Mouse (Mus musculus) A20 (cell line): ENCODE results near the gene Cchcr1.

Experiments used
- DNase-seq: peaks from one replicate; pipeline ENCODE4 v3.0.0-alpha.2; 2011; ENCODE audit warnings: low read depth, low spot score

The Cchcr1 gene

DNA sequence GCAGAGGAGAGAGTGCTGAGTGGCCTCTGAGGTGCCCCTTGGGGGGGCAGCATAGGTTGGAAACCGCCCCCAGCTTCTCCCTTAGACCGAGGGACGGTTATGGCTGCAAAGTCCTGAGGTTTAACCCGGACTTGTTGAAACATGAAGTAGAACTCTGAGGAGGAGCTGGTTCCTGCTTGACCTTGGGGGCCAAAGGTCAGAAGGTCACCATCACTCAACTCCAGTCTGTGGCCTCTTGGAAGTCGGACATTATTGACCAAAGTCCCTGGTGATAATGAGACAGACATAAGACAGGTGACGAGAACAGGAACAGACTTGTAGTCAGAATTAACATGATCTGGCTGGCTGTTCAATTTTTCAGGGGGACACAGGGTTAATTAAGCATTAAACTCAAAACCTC lies 2.1 kb upstream of the Cchcr1 start:
- DNase-seq = no peak

- no peak for DNase-seq
Observed at GRCm38 (mm10) chr17:35515911-35516640, 824 bp upstream of the Cchcr1 start.

DNA sequence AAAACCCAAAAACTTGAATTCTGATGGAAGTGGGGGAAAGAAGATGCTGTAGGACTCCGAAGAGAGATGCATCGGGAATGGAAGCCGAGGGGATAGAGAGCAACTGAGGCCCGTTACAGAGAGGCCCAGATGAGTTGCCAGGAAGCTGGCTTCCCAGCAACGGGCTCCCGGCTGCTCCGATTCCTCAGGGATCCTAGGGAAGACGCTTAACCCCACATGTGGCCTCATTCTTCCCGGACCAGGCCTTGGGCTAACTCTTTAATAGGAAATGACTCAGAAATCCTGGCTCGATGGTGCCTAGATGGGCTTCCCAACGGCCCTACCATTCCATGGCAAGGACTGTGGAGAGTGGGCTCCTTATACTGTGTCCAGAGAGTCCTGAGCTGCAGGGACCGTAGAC lies 626 bp downstream of the Cchcr1 start:
- no peak for DNase-seq

- DNase-seq = no peak
Observed at GRCm38 (mm10) chr17:35524354-35524753, 7.5 kb downstream of the Cchcr1 start.

DNA sequence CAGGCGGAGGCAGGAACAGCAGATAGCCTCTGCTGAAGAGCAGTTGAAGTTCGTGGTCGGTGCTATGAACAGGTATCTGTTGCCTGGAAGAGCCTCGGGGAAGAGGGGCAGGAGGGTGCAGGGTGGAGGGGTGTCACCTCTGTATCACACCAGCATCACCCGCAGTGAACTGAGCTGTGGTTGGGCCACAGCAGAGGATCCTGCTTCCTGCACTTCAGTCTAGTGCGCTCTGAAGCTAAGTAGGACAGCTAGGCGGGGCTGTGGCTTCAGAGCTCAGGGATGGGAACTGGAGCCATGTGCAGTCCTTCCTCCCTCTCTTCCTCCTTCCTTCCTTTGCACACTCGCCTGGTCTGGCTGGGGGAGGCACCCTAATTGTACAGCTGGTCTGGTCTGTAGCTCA lies 9.7 kb downstream of the Cchcr1 start:
- DNase-seq = no peak

DNA sequence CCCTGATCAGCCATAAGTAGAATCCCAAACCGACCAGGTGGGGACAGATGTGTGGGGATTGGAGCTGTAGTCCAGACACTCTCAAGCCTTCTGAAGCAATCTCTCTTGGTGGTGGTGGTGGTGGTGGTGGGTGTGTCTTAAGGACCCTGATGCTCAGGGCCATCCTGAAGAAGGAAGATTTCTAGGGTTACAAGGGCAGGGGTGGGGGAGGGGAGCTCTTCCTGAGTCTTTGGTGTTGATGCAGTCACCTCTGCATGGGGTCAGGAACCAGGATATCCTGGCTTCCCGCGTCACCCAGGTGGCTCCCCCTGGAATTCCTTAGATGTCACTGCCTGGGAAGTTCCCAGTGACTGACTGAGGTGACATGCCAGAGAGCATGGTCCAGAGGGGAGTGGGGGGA lies 15.5 kb downstream of the Cchcr1 start:
- no peak for DNase-seq

DNA sequence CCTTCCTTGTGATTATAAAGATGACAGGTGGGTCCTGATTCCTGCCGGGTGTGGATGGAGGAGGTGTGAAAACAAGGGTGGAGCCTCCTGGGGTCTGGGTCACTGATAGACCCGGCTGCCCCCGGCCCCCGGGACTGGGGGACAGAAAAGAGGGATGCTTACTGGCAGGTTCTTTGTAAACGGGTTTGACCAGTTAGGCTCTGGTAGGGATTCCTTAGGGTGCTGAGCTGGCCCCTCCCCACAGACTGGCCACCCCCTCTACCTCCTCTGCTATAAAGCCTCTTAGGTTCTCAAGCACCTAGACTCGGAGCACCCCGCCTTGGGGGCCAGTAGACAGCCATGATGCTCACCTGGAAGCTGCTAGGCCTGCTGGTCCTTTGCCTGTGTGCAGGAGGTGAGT lies 16.0 kb downstream of the Cchcr1 start, which contains the start of gene Psors1c2:
Psors1c2 (plus strand) TSS at position 301 of the 400 bp plus-strand sequence.
- DNase-seq = no peak

GRCm38 (mm10) chr17:35534343-35534742 lies 17.4 kb downstream of the Cchcr1 start:
- peak; percentile 61 for DNase-seq

DNA sequence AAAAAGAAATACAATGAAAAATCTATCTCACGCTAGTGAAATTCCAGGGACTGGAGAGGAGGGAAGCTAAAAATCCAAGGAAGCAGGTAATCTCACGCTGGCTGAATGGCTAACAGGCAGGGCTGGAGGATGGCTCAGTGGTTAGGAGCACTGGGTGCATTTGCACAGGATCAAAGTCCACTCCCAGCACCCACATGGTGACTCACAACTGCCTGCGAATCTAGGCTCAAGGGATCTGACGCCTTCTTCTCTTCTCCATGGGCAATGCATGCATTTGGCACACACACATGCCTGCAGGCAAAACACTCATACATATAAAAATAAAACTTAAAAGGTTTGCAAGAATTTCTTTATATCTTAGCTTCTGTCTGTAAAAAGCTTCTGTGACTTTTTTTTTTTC lies 20.5 kb downstream of the Cchcr1 start:
- no peak for DNase-seq

DNA sequence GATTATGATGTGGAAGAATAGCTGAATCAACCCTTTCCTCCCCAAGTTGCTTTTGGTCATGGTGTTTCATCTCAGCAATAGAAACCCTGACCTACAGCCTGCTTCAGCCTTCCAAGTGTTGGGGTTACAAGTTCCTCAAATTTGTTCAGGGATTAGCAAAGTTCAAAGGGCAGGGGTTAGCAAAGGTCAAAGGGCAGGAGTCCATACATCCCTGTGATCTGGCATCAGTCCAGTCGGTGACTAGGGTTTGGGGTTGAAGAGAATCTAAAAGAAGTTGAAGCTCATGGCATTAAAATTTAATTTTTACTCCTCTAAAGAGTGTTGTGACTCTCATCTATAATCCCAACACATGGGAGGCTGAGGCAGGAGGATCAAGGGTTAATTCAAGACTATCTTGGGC lies 21.6 kb downstream of the Cchcr1 start:
- no peak for DNase-seq

GRCm38 (mm10) chr17:35539540-35539939 lies 22.6 kb downstream of the Cchcr1 start:
- no peak for DNase-seq

DNA sequence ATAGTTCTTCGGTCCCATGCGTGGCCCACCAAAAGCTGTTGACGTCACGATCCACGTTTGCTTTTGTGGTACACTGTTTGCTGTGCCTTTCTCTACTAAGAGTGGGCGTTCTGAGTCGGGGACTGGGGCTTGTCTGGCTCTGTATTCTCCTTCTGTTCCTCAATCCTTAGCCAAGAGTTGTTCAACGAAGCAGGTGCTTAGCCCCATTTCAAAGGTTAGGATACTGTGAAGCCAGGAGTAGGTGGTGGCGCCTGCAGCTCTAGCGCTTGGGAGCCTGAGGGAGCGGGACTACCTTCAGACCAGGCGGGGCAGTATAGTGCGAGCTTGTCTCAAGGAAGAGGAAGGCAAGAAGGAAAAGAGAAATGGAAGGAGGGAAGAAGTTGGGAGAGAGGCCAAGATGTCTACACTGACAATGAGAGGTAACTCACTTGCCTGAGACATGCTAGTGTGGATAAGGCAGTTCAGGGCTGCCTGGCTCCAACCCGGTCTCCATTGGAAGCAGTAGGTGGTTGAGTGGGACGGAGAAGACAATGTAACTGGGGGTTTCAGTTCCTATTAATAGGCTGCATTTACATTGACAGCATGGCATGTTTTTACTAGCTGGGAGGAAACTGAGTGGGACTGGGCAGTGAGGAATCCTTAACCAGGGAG lies 26.0 kb downstream of the Cchcr1 start:
- DNase-seq = no peak

GRCm38 (mm10) chr17:35543412-35543861 lies 26.5 kb downstream of the Cchcr1 start:
- DNase-seq = no peak

DNA sequence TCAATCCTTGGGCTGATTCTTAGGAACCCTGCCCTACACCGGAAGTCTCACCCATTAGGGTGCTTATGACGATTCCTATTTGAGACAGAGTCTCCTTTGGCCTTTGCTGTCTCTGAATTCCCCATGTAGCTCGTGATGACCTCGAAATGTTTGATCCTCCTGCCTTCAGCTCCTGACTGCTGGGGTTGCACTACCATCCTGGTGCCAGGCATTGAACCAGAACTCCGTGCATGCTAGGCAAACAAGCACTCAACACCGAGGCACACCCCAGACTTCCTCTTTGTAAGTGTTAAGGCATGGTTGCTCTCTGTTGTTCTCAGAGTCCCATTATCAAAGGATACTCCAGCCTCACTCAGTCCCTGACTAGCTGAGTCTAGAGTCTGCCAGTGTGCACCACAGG lies 27.1 kb downstream of the Cchcr1 start:
- no peak for DNase-seq

DNA sequence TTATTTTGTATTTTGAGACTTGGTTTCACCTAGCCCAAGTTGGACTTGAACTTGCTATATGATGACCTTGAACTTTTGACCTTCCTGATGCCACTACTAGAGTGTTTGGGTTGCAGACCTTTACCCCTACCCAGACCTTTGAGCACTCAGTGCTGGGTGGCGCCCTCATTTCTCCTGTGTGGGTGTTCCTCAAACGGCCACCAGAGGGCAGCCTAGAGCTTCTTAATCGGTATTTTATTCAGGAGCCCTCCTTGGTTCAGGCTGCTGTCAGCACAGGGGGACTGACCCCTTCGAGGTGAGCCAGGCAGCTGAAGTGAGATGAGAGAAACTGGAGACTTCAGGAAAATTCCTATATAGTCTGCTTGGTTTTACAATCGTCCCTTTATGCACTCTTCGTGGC lies 27.8 kb downstream of the Cchcr1 start:
- DNase-seq = peak; percentile 71

DNA sequence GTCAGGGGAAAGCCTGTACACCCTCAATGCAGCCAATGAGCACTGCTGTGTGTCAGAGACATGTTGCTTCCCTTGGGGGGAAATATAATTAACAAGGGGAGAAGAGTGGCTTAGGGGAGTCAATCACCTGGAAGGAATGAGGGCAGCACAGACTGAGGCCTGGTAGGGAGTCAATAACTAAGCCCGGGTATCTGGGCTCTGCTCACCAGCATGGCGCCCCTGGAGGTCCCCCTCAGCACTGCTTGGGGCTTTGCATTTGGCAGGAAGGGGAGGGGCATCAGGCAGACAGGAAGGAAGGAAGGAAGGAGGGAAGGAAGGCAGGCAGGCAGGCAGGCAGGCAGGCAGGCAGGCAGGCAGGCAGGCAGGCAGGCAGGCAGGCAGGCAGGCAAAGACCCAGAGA lies 30.6 kb downstream of the Cchcr1 start:
- peak; percentile 33 for DNase-seq

- DNase-seq = no peak
Observed at GRCm38 (mm10) chr17:35548636-35549035, 31.7 kb downstream of the Cchcr1 start.

DNA sequence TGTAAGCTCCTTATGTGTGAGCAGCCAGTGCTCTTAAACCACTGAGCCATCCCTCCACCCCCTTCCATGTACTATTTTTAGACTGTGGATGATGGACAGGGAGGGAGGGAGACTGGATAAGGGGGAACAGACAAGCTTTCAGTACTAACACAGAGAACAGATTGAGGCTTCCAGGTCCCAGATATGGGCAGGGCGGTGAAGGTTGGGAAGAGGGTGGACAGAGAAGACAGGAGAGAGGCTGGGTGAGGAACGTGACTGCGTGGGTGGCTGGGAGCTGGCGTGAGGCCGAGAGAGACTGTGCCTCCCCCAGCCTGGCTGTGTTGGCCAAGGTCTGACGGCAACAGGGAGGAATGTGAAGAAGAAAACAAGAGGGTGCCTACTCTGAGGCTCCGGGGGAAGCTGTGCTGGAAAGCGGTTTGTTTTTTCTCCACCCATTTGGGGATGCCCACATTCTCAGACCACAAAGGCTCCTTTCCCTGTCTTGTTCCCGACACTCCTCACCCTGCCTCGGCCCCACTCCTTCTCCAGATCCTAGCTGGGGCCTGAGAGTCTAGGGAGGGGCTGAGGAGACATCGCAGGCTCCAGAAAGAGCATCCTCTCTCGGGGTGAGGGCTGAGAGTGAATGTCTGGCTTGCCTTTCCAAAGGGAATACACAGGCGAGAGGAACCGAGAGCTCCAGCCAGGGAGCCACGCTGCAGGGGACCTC lies 32.7 kb downstream of the Cchcr1 start:
- no peak for DNase-seq

- no peak for DNase-seq
Observed at GRCm38 (mm10) chr17:35550143-35550494, 33.2 kb downstream of the Cchcr1 start.

GRCm38 (mm10) chr17:35550871-35551270 lies 34.0 kb downstream of the Cchcr1 start:
- no peak for DNase-seq

DNA sequence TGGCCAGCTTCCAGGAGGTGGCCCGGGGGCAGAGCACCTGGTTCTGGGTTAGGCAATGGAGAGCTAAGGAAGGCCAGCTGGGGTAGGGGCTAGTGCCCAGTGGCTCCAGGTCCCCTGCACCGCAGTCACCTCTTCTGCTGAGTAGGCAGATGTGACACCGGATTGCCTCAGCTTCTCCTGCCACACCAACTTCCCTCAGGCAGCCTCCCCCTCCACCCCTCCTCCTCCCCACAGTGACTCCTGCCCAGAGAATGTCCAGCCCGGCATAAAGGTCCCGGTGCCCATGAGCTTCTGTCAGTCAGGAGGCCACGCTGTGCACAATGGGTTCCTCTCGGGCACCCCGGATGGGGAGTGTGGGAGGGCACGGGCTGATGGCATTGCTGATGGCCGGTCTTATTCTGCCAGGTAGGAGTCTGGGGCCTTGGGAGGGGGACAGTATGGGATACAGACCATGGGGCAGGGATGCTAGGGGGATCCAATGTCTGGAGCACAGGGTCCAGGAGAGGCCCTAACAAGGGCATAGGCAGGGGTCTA lies 35.0 kb downstream of the Cchcr1 start, which contains the start of gene Cdsn:
Cdsn (plus strand) TSS at position 248 of the 534 bp plus-strand sequence.
- DNase-seq = no peak

DNA sequence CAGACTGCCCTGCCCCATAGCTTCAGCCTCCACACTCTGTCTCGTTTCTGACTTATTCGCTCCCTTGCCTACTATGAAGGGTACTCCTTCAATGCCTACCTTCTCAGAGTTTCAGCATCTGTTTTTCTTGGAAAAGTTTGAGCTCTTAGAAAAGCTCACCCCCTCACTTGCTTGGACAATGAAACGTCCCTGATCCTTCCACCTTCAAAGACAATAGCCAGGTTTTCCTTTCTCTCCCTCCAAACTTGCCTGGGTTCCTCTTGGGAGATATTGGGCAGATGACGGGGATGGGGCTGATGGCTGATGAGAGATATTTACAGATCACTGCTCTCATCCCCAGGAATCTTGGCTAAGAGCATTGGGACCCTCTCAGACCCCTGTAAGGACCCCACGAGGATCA lies 37.4 kb downstream of the Cchcr1 start:
- DNase-seq = no peak
